Mouse (Mus musculus) MEL (cell line): ENCODE results near the gene Tex261. TPM values are rescaled to one million over a fixed set of nuclear protein-coding genes. Genes with fewer than 3 reads are reported as not detected.

Experiments
- DNase-seq: peaks from one replicate; pipeline ENCODE4 v3.0.0; 2011; ENCODE audit warnings: low read depth, low spot score
- H3K27ac ChIP-seq: 2 replicates; pipeline ENCODE4 v1.5.1; 2012; ENCODE audit warnings: low read depth, mild to moderate bottlenecking, control low read depth, low read length, moderate library complexity; ENCODE audit not compliant: control insufficient read depth
- H3K27me3 ChIP-seq, 2 experiments: fragments of 150-350 bp in 1 of 2; sonication (generic) in 1 of 2; 2 replicates each; pipeline ENCODE4 v1.6.1; 2012; ENCODE audit warnings: low read length in 2 of 2, mild to moderate bottlenecking in 2 of 2, improper control_type of control experiment in 1 of 2, moderate library complexity in 1 of 2; ENCODE audit not compliant: insufficient read depth in 2 of 2, control insufficient read depth in 1 of 2
- H3K36me3 ChIP-seq, 2 experiments: 2 replicates each; pipeline ENCODE4 v1.6.1; 2012 to 2014; ENCODE audit warnings: low read length in 2 of 2, improper control_type of control experiment in 1 of 2, inconsistent platforms in 1 of 2, mild to moderate bottlenecking in 1 of 2; ENCODE audit not compliant: insufficient read depth in 2 of 2, control insufficient read depth in 1 of 2
- H3K4me1 ChIP-seq, 2 experiments: fragments of 150-350 bp in 1 of 2; sonication (generic) in 1 of 2; 2 replicates each; pipeline ENCODE4 v1.6.1; 2012; ENCODE audit warnings: low read length in 2 of 2, improper control_type of control experiment in 1 of 2, mild to moderate bottlenecking in 1 of 2; ENCODE audit not compliant: insufficient read depth in 2 of 2, control insufficient read depth in 1 of 2
- H3K4me3 ChIP-seq, 2 experiments: fragments of 150-350 bp in 1 of 2; sonication (generic) in 1 of 2; 2 replicates each; pipeline ENCODE4 v1.5.1; 2012; ENCODE audit warnings: low read depth in 2 of 2, low read length in 2 of 2, mild to moderate bottlenecking in 2 of 2, moderate library complexity in 2 of 2, control low read depth in 1 of 2, improper control_type of control experiment in 1 of 2; ENCODE audit not compliant: control insufficient read depth in 1 of 2, insufficient read depth in 1 of 2
- H3K79me2 ChIP-seq: 2 replicates; pipeline ENCODE4 v1.6.1; 2012; ENCODE audit warnings: mild to moderate bottlenecking, low read length, moderate library complexity; ENCODE audit not compliant: control insufficient read depth, poor library complexity, insufficient read depth
- H3K9ac ChIP-seq: 2 replicates; pipeline ENCODE4 v1.6.1; 2012; ENCODE audit warnings: low read depth, mild to moderate bottlenecking, control low read depth, low read length, moderate library complexity; ENCODE audit not compliant: control insufficient read depth, poor library complexity, severe bottlenecking
- H3K9me3 ChIP-seq: fragments of 150-350 bp; sonication (generic); replicated peaks from 2 replicates; pipeline ENCODE4 v1.6.1; 2012; ENCODE audit warnings: mild to moderate bottlenecking, low read length, improper control_type of control experiment, moderate library complexity; ENCODE audit not compliant: insufficient read depth
- CHD1 ChIP-seq: IDR thresholded peaks from 2 replicates; pipeline ENCODE4 v1.6.1; 2012; ENCODE audit warnings: low read depth, mild to moderate bottlenecking, inconsistent platforms, low read length, improper control_type of control experiment
- CTCF ChIP-seq, 3 experiments: IDR thresholded peaks in 2 of 3; conservative IDR thresholded peaks in 1 of 3; 2 replicates each; pipeline ENCODE4 v1.5.1; 2011 to 2012; ENCODE audit warnings: low read length in 3 of 3, low read depth in 2 of 3, mild to moderate bottlenecking in 2 of 3, improper control_type of control experiment in 1 of 3, inconsistent platforms in 1 of 3, mixed read lengths in 1 of 3, moderate library complexity in 1 of 3; ENCODE audit not compliant: control insufficient read depth in 1 of 3, insufficient read depth in 1 of 3, poor library complexity in 1 of 3, severe bottlenecking in 1 of 3
- ETS1 ChIP-seq: IDR thresholded peaks from 2 replicates; pipeline ENCODE4 v1.6.1; 2012; ENCODE audit warnings: low read depth, mild to moderate bottlenecking, inconsistent platforms, low read length, improper control_type of control experiment, moderate library complexity
- GABPA ChIP-seq: IDR thresholded peaks from 2 replicates; pipeline ENCODE4 v1.6.1; 2012; ENCODE audit warnings: low read depth, mild to moderate bottlenecking, inconsistent platforms, low read length, improper control_type of control experiment, moderate library complexity
- MAX ChIP-seq: IDR thresholded peaks from 2 replicates; pipeline ENCODE4 v1.6.1; 2011; ENCODE audit warnings: low read length, improper control_type of control experiment
- MAZ ChIP-seq: IDR thresholded peaks from 2 replicates; pipeline ENCODE4 v1.6.1; 2012; ENCODE audit warnings: low read depth, mild to moderate bottlenecking, inconsistent platforms, low read length, improper control_type of control experiment
- MYB ChIP-seq: IDR thresholded peaks from 2 replicates; pipeline ENCODE4 v1.6.1; 2011; ENCODE audit warnings: mild to moderate bottlenecking, low read depth, low read length, improper control_type of control experiment
- MYC ChIP-seq: IDR thresholded peaks from 2 replicates; pipeline ENCODE4 v1.6.1; 2011; ENCODE audit warnings: low read depth, mild to moderate bottlenecking, low read length, improper control_type of control experiment, moderate library complexity
- NELFE ChIP-seq: IDR thresholded peaks from 2 replicates; pipeline ENCODE4 v1.6.1; 2011; ENCODE audit warnings: low read depth, low read length, improper control_type of control experiment
- POLR2AphosphoS2 ChIP-seq: IDR thresholded peaks from 2 replicates; pipeline ENCODE4 v1.6.1; 2011; ENCODE audit warnings: low read length, improper control_type of control experiment
- TBP ChIP-seq: IDR thresholded peaks from 2 replicates; pipeline ENCODE4 v1.8.0; 2011; ENCODE audit warnings: low read depth, low read length, improper control_type of control experiment
- TCF12 ChIP-seq: IDR thresholded peaks from 2 replicates; pipeline ENCODE4 v1.6.1; 2014; ENCODE audit warnings: low read depth, mild to moderate bottlenecking, inconsistent platforms, low read length, improper control_type of control experiment, moderate library complexity
- USF1 ChIP-seq: IDR thresholded peaks from 2 replicates; pipeline ENCODE4 v1.6.1; 2014; ENCODE audit warnings: low read depth, mild to moderate bottlenecking, inconsistent platforms, low read length, improper control_type of control experiment, moderate library complexity
- ZKSCAN1 ChIP-seq: IDR thresholded peaks from 2 replicates; pipeline ENCODE4 v1.6.1; 2012; ENCODE audit warnings: low read depth, mild to moderate bottlenecking, inconsistent platforms, low read length, improper control_type of control experiment, moderate library complexity
- polyA plus RNA-seq, 2 experiments: library from polyadenylated mRNA; stranded (reverse) in 1 of 2; unstranded in 1 of 2; fragments of >175 nt in 1 of 2; fragments of >200 nt in 1 of 2; gene quantifications; 2 replicates each; pipeline versions ENCODE4 v1.2.1 to v1.2.4; 2012; ENCODE audit warnings: low replicate concordance in 2 of 2, low read depth in 1 of 2; ENCODE audit not compliant: insufficient read length in 2 of 2, insufficient read depth in 1 of 2, missing spikeins in 1 of 2
- total RNA-seq: library from RNA; depleted of rRNA; stranded (reverse); fragments of 300-350 nt; gene quantifications from 2 replicates; pipeline ENCODE4 v1.2.3, GENCODE M21; 2012

Tex261 gene
- total and polyA plus RNA-seq, 3 experiments: 56.2 to 104 TPM; not detected in 1

- Histone ChIP-seq H3K9ac (no peak overlapping the region), H3K4me3 (no peak overlapping the region), H3K36me3 (peaks cover 0 to 2% of the 10 kb centered on the region in 2 experiments; a peak in 1 of 4 replicates), H3K4me1 (no peaks in the 10 kb centered on the region; a peak in 1 of 4 replicates), H3K79me2 (no peaks in the 10 kb centered on the region), H3K27ac (no peak overlapping the region), H3K9me3 (no peaks in the 10 kb centered on the region), H3K27me3 (no peaks in the 10 kb centered on the region)
- no peak for DNase-seq
- TF ChIP-seq MYB (no peak), TBP (no peak), CHD1 (no peak), TCF12 (no peak), MAX (no peak), MAZ (no peak), POLR2AphosphoS2 (no peak), MYC (no peak), ETS1 (no peak), USF1 (no peak)
These were observed 43.4 kb upstream of the Tex261 start for GRCm38 (mm10) chr6:83818996-83819395.

- Histone ChIP-seq H3K36me3 (no peaks in the 10 kb centered on the region; a peak in 1 of 4 replicates), H3K27me3 (no peaks in the 10 kb centered on the region), H3K9ac (no peak overlapping the region), H3K4me1 (no peaks in the 10 kb centered on the region), H3K4me3 (no peak overlapping the region), H3K9me3 (no peaks in the 10 kb centered on the region), H3K79me2 (no peaks in the 10 kb centered on the region), H3K27ac (no peak overlapping the region)
- TF ChIP-seq ZKSCAN1: no peak
- peak; percentile 5 to 27 (median 17); a peak in 1 of 6 replicates for TF ChIP-seq CTCF (IDR thresholded peaks at IDR 0.05 in 2 of 3, conservative IDR thresholded peaks at IDR 0.05 in 1 of 3; ENCODE audit: control insufficient read depth in 1 of 3, insufficient read depth in 1 of 3, low read depth in 2 of 3, low read length in 3 of 3, poor library complexity in 1 of 3, severe bottlenecking in 1 of 3)
- peak; percentile 31 for DNase-seq
These were observed 40.2 kb upstream of the Tex261 start for GRCm38 (mm10) chr6:83815801-83816200.

- no peak overlapping the region for H3K4me3 ChIP-seq
- no peaks in the 10 kb centered on the region for H3K9me3 ChIP-seq
- H3K27ac ChIP-seq: no peak overlapping the region
- H3K36me3 ChIP-seq: no peaks in the 10 kb centered on the region
- H3K79me2 ChIP-seq: no peaks in the 10 kb centered on the region
- no peaks in the 10 kb centered on the region for H3K4me1 ChIP-seq
- H3K27me3 ChIP-seq: no peaks in the 10 kb centered on the region
- no peak overlapping the region for H3K9ac ChIP-seq
- no peak for DNase-seq
- no peak for TF ChIP-seq GABPA
- no peak for TF ChIP-seq MAX
- no peak for TF ChIP-seq NELFE
- TF ChIP-seq, all 39 proteins: peak for 0
These were observed 27.2 kb upstream of the Tex261 start for GRCm38 (mm10) chr6:83802846-83803245.
